Mouse (Mus musculus) monocyte, adult 59 days (primary cell): ENCODE results near the gene Tmprss11b. TPM values are rescaled to one million over a fixed set of nuclear protein-coding genes. Genes with fewer than 3 reads are reported as not detected.

Experiments
- total RNA-seq, 2 experiments: library from RNA; stranded (reverse); gene quantifications; one replicate each; pipeline ENCODE4 v1.2.4; 2023

Gene Tmprss11b
- total RNA-seq = not detected

GRCm38 (mm10) chr5:86676262-86676661, at the start of gene Tmprss11b:
Gene Tmprss11b (minus strand): TSS chr5:86676362.

DNA sequence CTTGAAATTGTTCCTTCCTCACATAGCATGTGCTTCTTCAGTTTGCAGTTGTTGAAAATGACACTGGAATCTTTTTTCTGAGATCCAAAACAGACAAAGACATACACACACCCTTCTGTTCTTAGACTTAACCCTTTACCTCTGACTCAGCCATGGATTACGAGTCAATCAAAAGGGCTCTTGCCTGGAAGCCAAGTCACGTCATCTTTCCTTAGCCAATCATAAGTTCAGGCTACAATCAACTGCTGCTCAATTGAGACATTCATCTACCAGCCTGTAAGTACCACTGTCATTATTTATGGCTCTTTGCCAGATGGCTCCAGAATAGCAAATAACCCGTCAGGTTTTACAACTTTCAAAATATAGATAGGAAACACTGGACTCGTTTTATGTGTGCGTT, 43.8 kb downstream of the Tmprss11b start, which contains the start of gene Tmprss11f:
TSS of gene Tmprss11f (minus strand) at position 101 of the 400 bp plus-strand sequence.

Other genes with a start within 250 kb of the Tmprss11b start
- gene Tmprss11a, start 207.4 kb downstream of the Tmprss11b start, total RNA-seq = not detected
- gene Tmprss11g, start 157.8 kb downstream of the Tmprss11b start, total RNA-seq = not detected
- not detected for gene Tmprss11f, start 43.9 kb downstream of the Tmprss11b start, total RNA-seq
- gene Tmprss11e, start 69.5 kb upstream of the Tmprss11b start, total RNA-seq = not detected
- 100 to 1,000 TPM; 144 to 163 TPM for gene Ythdc1, start 127.9 kb upstream of the Tmprss11b start, total RNA-seq
- not detected for gene Ugt2b34, start 230.6 kb upstream of the Tmprss11b start, total RNA-seq